ENCODE assay signal across 8 mouse cellular contexts in the genomic region with DNA sequence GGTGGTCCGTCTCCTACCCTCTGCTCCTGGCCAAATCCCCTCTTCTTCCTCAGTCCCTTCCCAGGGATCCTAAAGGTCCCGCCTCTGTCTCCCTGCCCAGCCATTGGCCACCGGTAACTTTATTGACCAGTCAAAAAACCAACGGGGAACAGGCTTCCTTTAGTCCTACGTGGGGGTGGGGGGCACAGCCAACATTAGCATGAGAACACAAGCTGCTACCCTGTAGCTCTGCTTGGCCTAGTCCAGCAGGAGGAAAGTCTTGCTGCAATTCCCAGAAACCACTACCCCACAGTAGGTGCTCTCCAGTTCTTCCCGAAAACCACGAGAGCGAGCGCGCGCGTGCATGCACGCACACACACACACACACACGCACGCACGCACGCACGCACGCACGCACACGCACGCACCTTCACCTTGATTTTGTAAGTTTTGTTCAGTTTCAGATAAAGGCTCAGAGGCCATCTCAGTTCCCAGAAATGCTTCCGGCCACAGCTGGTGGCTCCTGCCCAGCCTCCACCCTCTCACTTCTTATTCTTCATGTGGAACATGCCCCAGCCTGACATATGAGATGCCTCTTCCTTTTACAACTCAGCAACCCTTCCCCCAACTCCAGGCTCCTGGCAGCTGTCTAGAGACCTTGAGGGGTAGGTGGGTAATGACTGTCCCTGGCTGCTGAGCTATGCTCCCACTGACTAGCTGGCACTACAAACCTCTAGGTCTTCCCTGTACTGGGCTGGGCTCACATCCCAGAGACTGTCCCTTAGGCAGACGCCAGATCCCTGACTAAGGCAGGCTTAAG. TPM values are rescaled to one million over a fixed set of nuclear protein-coding genes. Genes with fewer than 3 reads are reported as not detected.
DNase-seq lines count a peak whose midpoint lies in the region; ATAC-seq lines count a peak whose summit lies in the region.

No protein-coding gene starts in this region.

- no peaks in the 10 kb centered on the region for H3K9me3 ChIP-seq in hindbrain, embryonic 13.5 days

- 3% methylated on average over 24 of the region's 24 CpGs for WGBS in hindbrain, embryonic 13.5 days

- peak overlapping the region; percentile 92 for H3K27ac ChIP-seq in hindbrain, embryonic 13.5 days

- H3K4me1 ChIP-seq in hindbrain, embryonic 13.5 days (replicated peaks), result peaks cover 42% of the 10 kb centered on the region

- H3K4me3 ChIP-seq in hindbrain, embryonic 13.5 days, result peak overlapping the region; percentile 52

- DNase-seq in Muller cell, postnatal 12 days (ENCODE audit: inconsistent ontology term), result peak; percentile 95
- peak; percentile 91 to 94 for DNase-seq in cerebellum, postnatal 10 days
- DNase-seq in frontal cortex, postnatal 25 days (ENCODE audit: low spot score in 2 of 2), result peak; percentile 56 to 67
- DNase-seq in layer of hippocampus, postnatal 36 days, result peak; percentile 64 to 70
- DNase-seq in lung, postnatal 25 days (ENCODE audit: low spot score), result peak; percentile 86
- peak; percentile 85 for DNase-seq in retina, embryonic 14.5 days (ENCODE audit: low spot score)
- DNase-seq in thymus, postnatal 4 days, result peak; percentile 70

- peaks cover 29% of the 10 kb centered on the region for H3K27me3 ChIP-seq in hindbrain, embryonic 13.5 days

- H3K4me2 ChIP-seq in hindbrain, embryonic 13.5 days, result peak overlapping the region; percentile 76

- ATAC-seq in hindbrain, embryonic 13.5 days (ENCODE audit: low FRiP score), result peak; percentile 92

- peak overlapping the region; percentile 78 for H3K9ac ChIP-seq in hindbrain, embryonic 13.5 days

- peaks cover 25% of the 10 kb centered on the region for H3K36me3 ChIP-seq in hindbrain, embryonic 13.5 days

RNA-seq across cellular contexts. Expression of a gene that starts 5.8 kb away (rescaled TPM):
- 2.3 and 2.9 TPM in 2 replicates for polyA plus RNA-seq in hindbrain, embryonic 13.5 days (2015; fragmentation: Nextera tagmentation; extraction: Ambion mirVana)
- not detected for total RNA-seq in layer of hippocampus, postnatal 36 days (2021)

RNA-seq across cellular contexts. Expression of a gene that starts 18.1 kb away (rescaled TPM):
- 0.55 and 1.0 TPM in 2 replicates for polyA plus RNA-seq in hindbrain, embryonic 13.5 days (2015; fragmentation: Nextera tagmentation; extraction: Ambion mirVana)
- 1 to 10 TPM; 2.3 to 2.5 TPM for total RNA-seq in layer of hippocampus, postnatal 36 days (2021)

RNA-seq across cellular contexts. Expression of a gene that starts 27.4 kb away (rescaled TPM):
- not detected in 2 replicates for polyA plus RNA-seq in hindbrain, embryonic 13.5 days (2015; fragmentation: Nextera tagmentation; extraction: Ambion mirVana)
- total RNA-seq in layer of hippocampus, postnatal 36 days (2021), result under 1 TPM in 1 of 2 experiments, not detected in 1; 0.20 TPM

RNA-seq across cellular contexts. Expression of a gene that starts 39.1 kb away (rescaled TPM):
- 126 and 127 TPM in 2 replicates for polyA plus RNA-seq in hindbrain, embryonic 13.5 days (2015; fragmentation: Nextera tagmentation; extraction: Ambion mirVana)
- total RNA-seq in layer of hippocampus, postnatal 36 days (2021), result 100 to 1,000 TPM; 178 to 190 TPM

RNA-seq across cellular contexts. Expression of a gene that starts 39.3 kb away (rescaled TPM):
- 26.6 and 27.6 TPM in 2 replicates for polyA plus RNA-seq in hindbrain, embryonic 13.5 days (2015; fragmentation: Nextera tagmentation; extraction: Ambion mirVana)
- 10 to 100 TPM in 1 of 2 experiments, 1 to 10 TPM in 1; 9.7 to 10.6 TPM for total RNA-seq in layer of hippocampus, postnatal 36 days (2021)

Comparison
In these comparisons a context has a peak if more than half of its experiments do, and no peak if none do; other contexts are left out.
1. Peak in every context shown above with its lines: DNase-seq, ATAC-seq, H3K4me3 ChIP-seq and H3K27ac ChIP-seq.